Mouse (Mus musculus) heart, embryonic 16.5 days (tissue): Measurements from ENCODE around the gene 6430571L13Rik. TPM values are rescaled to one million over a fixed set of nuclear protein-coding genes. Genes with fewer than 3 reads are reported as not detected.

Source experiments
- ATAC-seq: fragments of 200-750 bp; cut with Nextera tagmentation; replicated peaks from 2 replicates; pipeline ENCODE4 v1.8.0; 2017; ENCODE audit warnings: moderate number of reproducible peaks; ENCODE audit not compliant: insufficient read depth, low FRiP score; ENCODE audit errors: extremely low read depth
- H3K27ac ChIP-seq: fragments of 300-500 bp; sonication (generic); 2 replicates; pipeline ENCODE4 v1.5.1; 2014; ENCODE audit warnings: mild to moderate bottlenecking, low read length, control low read depth, moderate library complexity
- H3K27me3 ChIP-seq: fragments of 300-500 bp; sonication (generic); 2 replicates; pipeline ENCODE4 v1.6.1; 2014; ENCODE audit warnings: low read length, mixed read lengths; ENCODE audit not compliant: control insufficient read depth, insufficient read depth
- H3K36me3 ChIP-seq: fragments of 300-500 bp; sonication (generic); 2 replicates; pipeline ENCODE4 v1.6.1; 2014; ENCODE audit not compliant: control insufficient read depth, insufficient read depth
- H3K4me1 ChIP-seq: fragments of 300-500 bp; sonication (generic); 2 replicates; pipeline ENCODE4 v1.6.1; 2014; ENCODE audit warnings: low read length, mixed read lengths; ENCODE audit not compliant: control insufficient read depth, insufficient read depth
- H3K4me2 ChIP-seq: fragments of 300-500 bp; sonication (generic); 2 replicates; pipeline ENCODE4 v1.6.1; 2014; ENCODE audit warnings: low read depth, mild to moderate bottlenecking, control low read depth, low read length
- H3K4me3 ChIP-seq: fragments of 300-500 bp; sonication (generic); 2 replicates; pipeline ENCODE4 v1.5.1; 2014; ENCODE audit warnings: mild to moderate bottlenecking, control low read depth, low read length
- H3K9ac ChIP-seq: fragments of 300-500 bp; sonication (generic); 2 replicates; pipeline ENCODE4 v1.6.1; 2014; ENCODE audit warnings: low read length, control low read depth
- H3K9me3 ChIP-seq: fragments of 300-500 bp; sonication (generic); replicated peaks from 2 replicates; pipeline ENCODE4 v1.6.1; 2016; ENCODE audit warnings: low read length; ENCODE audit not compliant: control insufficient read depth
- WGBS: fragments of 180-500 bp; shearing (Covaris S2); extraction: QIAGEN DNeasy Blood & Tissue Kit; methylation state at CpG from one replicate; pipeline ENCODE4 v1.1.7; 2014; 5-methylcytosine and 5-hydroxymethylcytosine counted together
- polyA plus RNA-seq: library from polyadenylated mRNA; unstranded; fragments of >200 nt; fragmentation: Nextera tagmentation; extraction: Ambion mirVana; gene quantifications from 2 replicates; pipeline ENCODE4 v1.2.1, GENCODE M21; 2015

6430571L13Rik gene
- polyA plus RNA-seq, 1 experiment from 2014 or later, result 1.5 TPM

GRCm38 (mm10) chr9:107340911-107341645 lies 676 bp downstream of the 6430571L13Rik start:
- H3K4me2 ChIP-seq, result peak overlapping the region; percentile 88

GRCm38 (mm10) chr9:107342201-107342709 lies 1.9 kb downstream of the 6430571L13Rik start:
- ATAC-seq, result no peak
- WGBS, result 85% methylated on average over 11 of the region's 11 CpGs
- H3K27ac ChIP-seq, result no peak overlapping the region

More at GRCm38 (mm10) chr9:107340911-107341645, 676 bp downstream of the 6430571L13Rik start:
- Histone ChIP-seq H3K4me1 (peaks cover 23% of the 10 kb centered on the region), H3K9ac (peak overlapping the region; percentile 81), H3K27ac (no peak overlapping the region), H3K36me3 (no peaks in the 10 kb centered on the region), H3K4me3 (peak overlapping the region; percentile 73), H3K9me3 (no peaks in the 10 kb centered on the region), H3K27me3 (peaks cover 7% of the 10 kb centered on the region)
- 49% methylated on average over 12 of the region's 12 CpGs for WGBS
- no peak for ATAC-seq

GRCm38 (mm10) chr9:107343146-107343943 lies 2.9 kb downstream of the 6430571L13Rik start:
- no peak for ATAC-seq
- H3K4me2 ChIP-seq, result no peak overlapping the region
- H3K4me1 ChIP-seq, result peaks cover 14% of the 10 kb centered on the region
- H3K27me3 ChIP-seq, result peaks cover 7% of the 10 kb centered on the region
- no peaks in the 10 kb centered on the region for H3K36me3 ChIP-seq
- no peaks in the 10 kb centered on the region for H3K9me3 ChIP-seq
- 66% methylated on average over 8 of the region's 8 CpGs for whole genome bisulfite sequencing
- no peak overlapping the region for H3K9ac ChIP-seq
- H3K27ac ChIP-seq, result no peak overlapping the region
- H3K4me3 ChIP-seq, result no peak overlapping the region

More at GRCm38 (mm10) chr9:107342201-107342709, 1.9 kb downstream of the 6430571L13Rik start:
- Histone ChIP-seq H3K9me3 (no peaks in the 10 kb centered on the region), H3K27me3 (peaks cover 7% of the 10 kb centered on the region), H3K4me1 (peaks cover 18% of the 10 kb centered on the region), H3K4me3 (no peak overlapping the region), H3K9ac (no peak overlapping the region), H3K36me3 (no peaks in the 10 kb centered on the region), H3K4me2 (no peak overlapping the region)

GRCm38 (mm10) chr9:107344027-107344426 lies 3.6 kb downstream of the 6430571L13Rik start:
- Histone ChIP-seq H3K36me3 (no peaks in the 10 kb centered on the region), H3K27me3 (peaks cover 10% of the 10 kb centered on the region), H3K27ac (no peak overlapping the region), H3K4me1 (peaks cover 9% of the 10 kb centered on the region), H3K4me2 (no peak overlapping the region), H3K9ac (no peak overlapping the region), H3K9me3 (no peaks in the 10 kb centered on the region), H3K4me3 (no peak overlapping the region)
- WGBS, result 65% methylated on average over 6 of the region's 6 CpGs
- no peak for ATAC-seq

- 79% methylated on average over 8 of the region's 8 CpGs for WGBS
- Histone ChIP-seq H3K4me2 (no peak overlapping the region), H3K4me1 (peaks cover 2% of the 10 kb centered on the region; the same call in 1 of the 2 replicates), H3K9ac (no peak overlapping the region), H3K9me3 (no peaks in the 10 kb centered on the region), H3K36me3 (no peaks in the 10 kb centered on the region), H3K27ac (no peak overlapping the region), H3K27me3 (peaks cover 9% of the 10 kb centered on the region), H3K4me3 (no peak overlapping the region)
- no peak for ATAC-seq
Measured at GRCm38 (mm10) chr9:107346081-107346480, 5.7 kb downstream of the 6430571L13Rik start.

- H3K9ac ChIP-seq, result no peak overlapping the region
- no peaks in the 10 kb centered on the region for H3K36me3 ChIP-seq
- H3K4me1 ChIP-seq, result no peaks in the 10 kb centered on the region
- ATAC-seq, result no peak
- H3K9me3 ChIP-seq, result no peaks in the 10 kb centered on the region
- no peak overlapping the region for H3K4me3 ChIP-seq
- H3K4me2 ChIP-seq, result no peak overlapping the region
- H3K27me3 ChIP-seq, result 0 out of 2 replicates have a peak, but pooled peaks cover 2% of the 10 kb centered on the region
- H3K27ac ChIP-seq, result no peak overlapping the region
- WGBS, result 65% methylated on average over 9 of the region's 9 CpGs
Measured at GRCm38 (mm10) chr9:107347586-107348183, 7.3 kb downstream of the 6430571L13Rik start.

GRCm38 (mm10) chr9:107349321-107349720 lies 8.9 kb downstream of the 6430571L13Rik start:
- Histone ChIP-seq H3K36me3 (no peaks in the 10 kb centered on the region), H3K9ac (no peak overlapping the region), H3K27me3 (0 out of 2 replicates have a peak, but pooled peaks cover 2% of the 10 kb centered on the region), H3K4me2 (no peak overlapping the region), H3K9me3 (no peaks in the 10 kb centered on the region), H3K27ac (no peak overlapping the region), H3K4me3 (no peak overlapping the region), H3K4me1 (no peaks in the 10 kb centered on the region)
- ATAC-seq, result no peak
- 53% methylated on average over 7 of the region's 7 CpGs for WGBS

- no peak overlapping the region for H3K27ac ChIP-seq
- H3K9ac ChIP-seq, result no peak overlapping the region
- H3K4me3 ChIP-seq, result no peak overlapping the region
- no peak overlapping the region for H3K4me2 ChIP-seq
- no peak for ATAC-seq
- no peaks in the 10 kb centered on the region for H3K4me1 ChIP-seq
- no peaks in the 10 kb centered on the region for H3K9me3 ChIP-seq
- H3K36me3 ChIP-seq, result no peaks in the 10 kb centered on the region
- H3K27me3 ChIP-seq, result peaks cover 10% of the 10 kb centered on the region; the same call in 1 of the 2 replicates
- WGBS, result 68% methylated on average over 1 of the region's 1 CpGs
Measured at GRCm38 (mm10) chr9:107354826-107355225, 14.4 kb downstream of the 6430571L13Rik start.
